Mouse (Mus musculus): ENCODE measurements around the gene Mt4.

GRCm38 (mm10) chr8:94169547-94169946, 32.5 kb downstream of the Mt4 start:
- TF ChIP-seq CTCF (IDR thresholded peaks at IDR 0.05; ENCODE audit: low read depth, low read length) (no peak), POLR2A (IDR thresholded peaks at IDR 0.05; ENCODE audit: borderline replicate concordance, low read depth, low read length) (no peak)

Measured in bone marrow macrophage, adult 2 months (primary cell).